Comparison of ENCODE assay signal across 22 mouse cellular contexts in the genomic region with DNA sequence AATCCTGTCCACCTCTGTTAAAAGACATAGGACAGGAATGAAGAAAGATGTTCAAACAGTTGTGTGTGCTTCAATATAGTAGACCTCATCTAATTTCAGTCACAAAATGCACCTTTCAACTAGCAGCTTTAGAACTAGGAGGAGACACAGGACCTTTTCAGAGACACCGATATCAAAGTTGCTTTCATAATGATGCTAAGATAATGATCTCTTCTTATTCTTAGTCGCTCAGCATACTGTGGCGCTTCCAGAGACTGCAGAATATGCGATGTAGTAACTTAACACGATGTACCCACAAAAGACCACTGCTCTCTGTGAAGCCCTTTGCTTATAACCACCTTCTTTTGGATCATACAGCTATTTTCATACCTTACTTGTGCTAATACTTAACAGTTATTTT.
"Had no signal": no experiment of that assay in that cellular context is flagged by ENCODE, and none has a peak within 500 bp of the region (broad histone marks: within the 10 kb centered on the region; RNA-seq: fewer than 3 reads in every experiment).

No protein-coding gene starts in this region.

- DNase-seq: gastrocnemius, adult 2 months; gastrocnemius, postnatal 14 days; gastrocnemius, postnatal 36 days; heart, adult 2 months; heart, postnatal 14 days; heart, postnatal 36 days; kidney, adult 11 months; kidney, adult 8-10 months; kidney, postnatal 10 days; kidney, postnatal 36 days; liver; liver, embryonic 13.5 days had no signal

- H3K4me1 ChIP-seq: heart, embryonic 15.5 days; hindbrain, embryonic 13.5 days; hindbrain, embryonic 15.5 days; limb, embryonic 10.5 days; limb, embryonic 12.5 days; liver, embryonic 13.5 days; liver, embryonic 15.5 days had no signal

- H3K36me3 ChIP-seq: heart, embryonic 13.5 days; heart, embryonic 15.5 days; hindbrain, embryonic 13.5 days; hindbrain, embryonic 15.5 days; limb, embryonic 10.5 days; limb, embryonic 12.5 days; liver, embryonic 13.5 days; liver, embryonic 15.5 days had no signal

- H3K4me3 ChIP-seq: gastrocnemius, adult 2 months; heart, adult 2 months; heart, embryonic 13.5 days; heart, embryonic 15.5 days; hindbrain, embryonic 13.5 days; hindbrain, embryonic 15.5 days; layer of hippocampus, adult 2 months; left cerebral cortex, adult 2 months; limb, embryonic 10.5 days; limb, embryonic 12.5 days; liver, embryonic 13.5 days; liver, embryonic 15.5 days had no signal

- H3K27ac ChIP-seq: gastrocnemius, adult 2 months; heart, adult 2 months; heart, embryonic 13.5 days; heart, embryonic 15.5 days; hindbrain, embryonic 13.5 days; hindbrain, embryonic 15.5 days; hindbrain, postnatal 0 days; layer of hippocampus, adult 2 months; left cerebral cortex, adult 2 months; limb, embryonic 10.5 days; limb, embryonic 12.5 days; liver, embryonic 13.5 days; liver, embryonic 15.5 days had no signal

- ATAC-seq: hindbrain, postnatal 0 days had no signal

- H3K27me3 ChIP-seq: heart, embryonic 13.5 days; heart, embryonic 15.5 days; hindbrain, embryonic 13.5 days; hindbrain, embryonic 15.5 days; limb, embryonic 12.5 days; liver, embryonic 13.5 days; liver, embryonic 15.5 days had no signal
